ENCODE assay signal across 14 mouse cellular contexts in genomic region chr3:130838626-130839422, GRCm38 (mm10).
DNase-seq lines count a peak whose midpoint lies in the region; ATAC-seq and TF ChIP-seq lines count a peak whose summit lies in the region.
"Had no signal": no experiment of that assay in that cellular context is flagged by ENCODE, and none has a peak within 500 bp of the region (broad histone marks: within the 10 kb centered on the region; RNA-seq: fewer than 3 reads in every experiment).

No protein-coding gene starts in this region.

- no peaks in the 10 kb centered on the region for H3K36me3 ChIP-seq in hindbrain, postnatal 0 days (ENCODE audit: insufficient read depth, low read length)
- H3K36me3 ChIP-seq in hindbrain, embryonic 12.5 days = no peaks in the 10 kb centered on the region
- no peaks in the 10 kb centered on the region for H3K36me3 ChIP-seq in lung, embryonic 16.5 days (ENCODE audit: control insufficient read depth, insufficient read depth, low read length)
- H3K36me3 ChIP-seq in embryonic facial prominence, embryonic 13.5 days = no peaks in the 10 kb centered on the region
- H3K36me3 ChIP-seq in limb, embryonic 10.5 days = no peaks in the 10 kb centered on the region
- H3K36me3 ChIP-seq: neural tube, embryonic 12.5 days had no signal

- no peak overlapping the region for H3K4me3 ChIP-seq in hindbrain, postnatal 0 days (ENCODE audit: low read length)
- no peak overlapping the region for H3K4me3 ChIP-seq in hindbrain, embryonic 12.5 days
- H3K4me3 ChIP-seq in lung, embryonic 16.5 days (ENCODE audit: low read length) = no peak overlapping the region
- H3K4me3 ChIP-seq in embryonic facial prominence, embryonic 13.5 days = no peak overlapping the region
- H3K4me3 ChIP-seq in limb, embryonic 10.5 days = no peak overlapping the region
- H3K4me3 ChIP-seq: heart, adult 2 months; neural tube, embryonic 12.5 days had no signal

- no peak for TF ChIP-seq CTCF in hindbrain, postnatal 0 days (IDR thresholded peaks at IDR 0.05; ENCODE audit: low read depth)

- H3K4me1 ChIP-seq in hindbrain, postnatal 0 days (ENCODE audit: insufficient read depth, low read length) = no peaks in the 10 kb centered on the region
- no peaks in the 10 kb centered on the region for H3K4me1 ChIP-seq in hindbrain, embryonic 12.5 days
- 0 out of 2 replicates have a peak, but pooled peaks cover 2% of the 10 kb centered on the region for H3K4me1 ChIP-seq in lung, embryonic 16.5 days (replicated peaks; ENCODE audit: control insufficient read depth, insufficient read depth, low read length)
- H3K4me1 ChIP-seq in embryonic facial prominence, embryonic 13.5 days = peaks cover 33% of the 10 kb centered on the region
- peaks cover 44% of the 10 kb centered on the region for H3K4me1 ChIP-seq in limb, embryonic 10.5 days
- H3K4me1 ChIP-seq: neural tube, embryonic 12.5 days had no signal

- DNase-seq in hindbrain, postnatal 0 days (ENCODE audit: low spot score) = peak; percentile 12
- DNase-seq in lung, adult 18-20 months = no peak
- DNase-seq in limb, embryonic 10.5 days (ENCODE audit: low spot score) = no peak
- no peak for DNase-seq in urinary bladder, postnatal 10 days (ENCODE audit: low spot score)
- no peak for DNase-seq in adrenal gland, adult 8-10 months
- DNase-seq: cerebellum, adult 9-10 months; heart, adult 2 months; heart, postnatal 14 days had no signal

- H3K9me3 ChIP-seq in hindbrain, postnatal 0 days (ENCODE audit: low read length) = no peaks in the 10 kb centered on the region
- no peaks in the 10 kb centered on the region for H3K9me3 ChIP-seq in hindbrain, embryonic 12.5 days (replicated peaks)
- no peaks in the 10 kb centered on the region for H3K9me3 ChIP-seq in lung, embryonic 16.5 days (ENCODE audit: control insufficient read depth, low read length)
- H3K9me3 ChIP-seq in embryonic facial prominence, embryonic 13.5 days = no peaks in the 10 kb centered on the region
- no peaks in the 10 kb centered on the region for H3K9me3 ChIP-seq in limb, embryonic 10.5 days (replicated peaks)
- H3K9me3 ChIP-seq: neural tube, embryonic 12.5 days had no signal

- no peaks in the 10 kb centered on the region for H3K27me3 ChIP-seq in hindbrain, postnatal 0 days (ENCODE audit: insufficient read depth, low read length)
- no peaks in the 10 kb centered on the region for H3K27me3 ChIP-seq in hindbrain, embryonic 12.5 days
- no peaks in the 10 kb centered on the region for H3K27me3 ChIP-seq in lung, embryonic 16.5 days (ENCODE audit: control insufficient read depth, insufficient read depth, low read depth, low read length)
- no peaks in the 10 kb centered on the region for H3K27me3 ChIP-seq in embryonic facial prominence, embryonic 13.5 days
- no peaks in the 10 kb centered on the region for H3K27me3 ChIP-seq in limb, embryonic 10.5 days (ENCODE audit: low read depth, poor library complexity, severe bottlenecking)
- H3K27me3 ChIP-seq: neural tube, embryonic 12.5 days had no signal

- H3K4me2 ChIP-seq in hindbrain, postnatal 0 days (ENCODE audit: low read depth, low read length) = no peak overlapping the region
- no peak overlapping the region for H3K4me2 ChIP-seq in hindbrain, embryonic 12.5 days (replicated peaks)
- no peak overlapping the region for H3K4me2 ChIP-seq in lung, embryonic 16.5 days (ENCODE audit: low read depth, low read length)
- H3K4me2 ChIP-seq in embryonic facial prominence, embryonic 13.5 days = peak overlapping the region; percentile 33
- H3K4me2 ChIP-seq: neural tube, embryonic 12.5 days had no signal

- no peak overlapping the region for H3K27ac ChIP-seq in hindbrain, postnatal 0 days
- no peak overlapping the region for H3K27ac ChIP-seq in hindbrain, embryonic 12.5 days
- H3K27ac ChIP-seq in lung, embryonic 16.5 days (ENCODE audit: low read length) = 0 out of 2 replicates have a peak overlapping the region, but pooled peaks have one; percentile 15
- peak overlapping the region; percentile 12; the same call in 1 of the 2 replicates for H3K27ac ChIP-seq in embryonic facial prominence, embryonic 13.5 days
- H3K27ac ChIP-seq in limb, embryonic 10.5 days = peak overlapping the region; percentile 72
- H3K27ac ChIP-seq: heart, adult 2 months; neural tube, embryonic 12.5 days had no signal

- no peak for ATAC-seq in hindbrain, postnatal 0 days
- ATAC-seq in hindbrain, embryonic 12.5 days (ENCODE audit: low FRiP score) = no peak
- ATAC-seq in lung, embryonic 16.5 days (ENCODE audit: low read depth) = peak; percentile 15; the same call in 1 of the 2 replicates
- ATAC-seq in embryonic facial prominence, embryonic 13.5 days (ENCODE audit: insufficient number of reproducible peaks, insufficient read depth, low FRiP score, low TSS enrichment, low read depth) = no peak
- ATAC-seq: inflammation-experienced regulatory T-cells, adult 6 months; lung, postnatal 0 days had no signal

- H3K9ac ChIP-seq in hindbrain, postnatal 0 days (replicated peaks; ENCODE audit: low read length) = no peak overlapping the region
- H3K9ac ChIP-seq in hindbrain, embryonic 12.5 days = no peak overlapping the region
- no peak overlapping the region for H3K9ac ChIP-seq in lung, embryonic 16.5 days (ENCODE audit: low read length)
- H3K9ac ChIP-seq in embryonic facial prominence, embryonic 13.5 days = no peak overlapping the region
- H3K9ac ChIP-seq: neural tube, embryonic 12.5 days had no signal

- 62% methylated on average over 19 of the region's 19 CpGs for WGBS in hindbrain, postnatal 0 days
- 78% methylated on average over 19 of the region's 19 CpGs for WGBS in hindbrain, embryonic 12.5 days
- 66% methylated on average over 19 of the region's 19 CpGs for WGBS in lung, embryonic 16.5 days
- WGBS in embryonic facial prominence, embryonic 13.5 days = 37% methylated on average over 19 of the region's 19 CpGs
- 77% methylated on average over 19 of the region's 19 CpGs for WGBS in limb, embryonic 10.5 days

Comparison
In these comparisons a context has a peak if more than half of its experiments do, and no peak if none do; other contexts are left out.
1. H3K27ac ChIP-seq: peak in lung, embryonic 16.5 days (single experiment), embryonic facial prominence, embryonic 13.5 days (single experiment) and limb, embryonic 10.5 days (single experiment); none in hindbrain, postnatal 0 days (single experiment) and hindbrain, embryonic 12.5 days (single experiment).